Mouse (Mus musculus): ENCODE data around the gene Tmem216. TPM values are rescaled to one million over a fixed set of nuclear protein-coding genes. Genes with fewer than 3 reads are reported as not detected.
A peak's percentile ranks its signal among the peaks of the same experiment; 100 is the strongest.

Tmem216 gene
- polyA plus RNA-seq, 1 experiment from 2014 or later: 39.8 TPM

DNA sequence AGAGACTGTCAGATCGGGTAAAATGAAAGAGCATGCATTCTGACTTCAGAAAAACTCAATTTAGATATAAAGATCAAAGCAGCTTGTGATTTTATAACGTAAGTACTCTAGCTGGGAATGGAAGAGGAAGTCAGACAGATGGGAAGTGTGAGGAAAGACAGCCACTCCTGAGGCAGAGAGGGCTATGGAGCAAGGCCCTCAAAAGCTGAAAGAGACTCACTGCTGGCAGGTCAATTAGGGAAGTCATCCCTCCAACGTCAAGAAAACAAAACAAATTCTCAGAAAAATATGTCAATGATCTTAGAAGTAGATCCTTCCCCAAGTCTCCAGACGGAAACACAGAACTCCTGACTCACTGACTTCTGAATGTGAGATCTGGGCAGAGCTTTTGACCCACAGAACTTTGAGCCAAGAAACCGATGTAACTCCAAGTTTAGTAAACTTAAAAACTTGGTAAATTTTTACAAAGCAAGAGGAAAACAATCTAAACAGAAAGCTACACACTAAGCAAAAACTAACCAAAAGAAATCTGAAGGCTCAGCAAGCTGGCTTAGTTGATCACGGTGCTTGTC is 45.2 kb downstream of the Tmem216 start:
- no peak for ATAC-seq (ENCODE audit: low read depth)
- H3K4me1 ChIP-seq (replicated peaks; ENCODE audit: control insufficient read depth, insufficient read depth, low read length): no peaks in the 10 kb centered on the region
- H3K27ac ChIP-seq (ENCODE audit: low read length): no peak overlapping the region

DNA sequence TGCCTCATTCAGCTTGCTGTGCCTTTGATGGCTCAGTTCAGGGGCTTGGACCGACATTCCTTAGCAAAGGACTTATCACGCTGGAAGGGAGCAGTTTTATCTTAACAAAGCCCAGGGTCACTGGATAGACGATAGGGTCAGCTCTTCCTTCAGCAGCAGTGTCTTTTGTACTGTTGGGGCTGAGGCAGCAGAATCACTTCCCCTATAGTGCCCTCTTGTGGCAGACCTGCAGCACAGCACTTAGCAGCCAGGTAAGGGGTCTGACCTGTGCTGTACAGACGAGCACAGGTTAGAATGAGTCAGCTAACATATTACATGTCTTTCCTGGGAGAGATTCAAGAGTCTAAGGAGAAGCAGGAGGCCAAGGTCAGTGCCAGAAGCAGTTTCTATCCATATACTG is 53.5 kb downstream of the Tmem216 start:
- peak; percentile 47; the same call in 1 of the 2 replicates for ATAC-seq (ENCODE audit: low read depth)
- peaks cover 10% of the 10 kb centered on the region for H3K36me3 ChIP-seq (ENCODE audit: control insufficient read depth, insufficient read depth, low read length)
- H3K4me3 ChIP-seq (ENCODE audit: low read length): no peak overlapping the region
- H3K9me3 ChIP-seq (ENCODE audit: control insufficient read depth, low read length): no peaks in the 10 kb centered on the region
- WGBS: 8% methylated on average over 4 of the region's 4 CpGs
- H3K27me3 ChIP-seq (ENCODE audit: control insufficient read depth, insufficient read depth, low read depth, low read length): no peaks in the 10 kb centered on the region
- H3K9ac ChIP-seq (ENCODE audit: low read length): no peak overlapping the region
- H3K4me2 ChIP-seq (ENCODE audit: low read depth, low read length): no peak overlapping the region
- no peaks in the 10 kb centered on the region for H3K4me1 ChIP-seq (replicated peaks; ENCODE audit: control insufficient read depth, insufficient read depth, low read length)
- H3K27ac ChIP-seq (ENCODE audit: low read length): no peak overlapping the region

More for the DNA sequence above, 45.2 kb downstream of the Tmem216 start:
- Histone ChIP-seq H3K27me3 (ENCODE audit: control insufficient read depth, insufficient read depth, low read depth, low read length) (no peaks in the 10 kb centered on the region), H3K9ac (ENCODE audit: low read length) (no peak overlapping the region), H3K9me3 (ENCODE audit: control insufficient read depth, low read length) (no peaks in the 10 kb centered on the region), H3K36me3 (ENCODE audit: control insufficient read depth, insufficient read depth, low read length) (peaks cover 7% of the 10 kb centered on the region; the same call in 1 of the 2 replicates), H3K4me3 (ENCODE audit: low read length) (no peak overlapping the region), H3K4me2 (ENCODE audit: low read depth, low read length) (no peak overlapping the region)
- 66% methylated on average over 6 of the region's 6 CpGs for WGBS

DNA sequence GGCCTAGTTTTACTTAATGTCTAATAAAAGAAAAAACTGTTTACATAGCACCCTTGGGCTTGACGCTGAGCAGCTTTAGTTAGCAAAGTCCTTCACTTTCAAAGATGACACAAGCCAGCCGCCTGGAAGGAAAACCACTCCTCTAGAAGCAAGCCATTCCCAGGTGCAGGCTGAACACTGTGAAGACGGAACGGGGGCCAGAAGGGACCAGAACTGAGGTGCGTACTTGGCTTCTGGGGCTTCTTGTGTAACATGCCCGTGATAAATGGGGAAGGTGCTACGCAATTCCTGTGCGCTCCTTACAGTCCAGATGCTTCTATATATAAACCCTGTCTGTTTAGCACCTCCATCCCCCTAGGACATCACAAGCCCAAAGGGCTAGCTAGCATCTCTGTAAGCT is 55.5 kb downstream of the Tmem216 start:
- Histone ChIP-seq H3K4me1 (replicated peaks; ENCODE audit: control insufficient read depth, insufficient read depth, low read length) (no peaks in the 10 kb centered on the region), H3K9me3 (ENCODE audit: control insufficient read depth, low read length) (no peaks in the 10 kb centered on the region), H3K27me3 (ENCODE audit: control insufficient read depth, insufficient read depth, low read depth, low read length) (no peaks in the 10 kb centered on the region), H3K36me3 (ENCODE audit: control insufficient read depth, insufficient read depth, low read length) (peaks cover 10% of the 10 kb centered on the region), H3K27ac (ENCODE audit: low read length) (no peak overlapping the region), H3K9ac (ENCODE audit: low read length) (no peak overlapping the region), H3K4me3 (ENCODE audit: low read length) (no peak overlapping the region), H3K4me2 (ENCODE audit: low read depth, low read length) (no peak overlapping the region)
- WGBS: 81% methylated on average over 8 of the region's 8 CpGs
- no peak for ATAC-seq (ENCODE audit: low read depth)

DNA sequence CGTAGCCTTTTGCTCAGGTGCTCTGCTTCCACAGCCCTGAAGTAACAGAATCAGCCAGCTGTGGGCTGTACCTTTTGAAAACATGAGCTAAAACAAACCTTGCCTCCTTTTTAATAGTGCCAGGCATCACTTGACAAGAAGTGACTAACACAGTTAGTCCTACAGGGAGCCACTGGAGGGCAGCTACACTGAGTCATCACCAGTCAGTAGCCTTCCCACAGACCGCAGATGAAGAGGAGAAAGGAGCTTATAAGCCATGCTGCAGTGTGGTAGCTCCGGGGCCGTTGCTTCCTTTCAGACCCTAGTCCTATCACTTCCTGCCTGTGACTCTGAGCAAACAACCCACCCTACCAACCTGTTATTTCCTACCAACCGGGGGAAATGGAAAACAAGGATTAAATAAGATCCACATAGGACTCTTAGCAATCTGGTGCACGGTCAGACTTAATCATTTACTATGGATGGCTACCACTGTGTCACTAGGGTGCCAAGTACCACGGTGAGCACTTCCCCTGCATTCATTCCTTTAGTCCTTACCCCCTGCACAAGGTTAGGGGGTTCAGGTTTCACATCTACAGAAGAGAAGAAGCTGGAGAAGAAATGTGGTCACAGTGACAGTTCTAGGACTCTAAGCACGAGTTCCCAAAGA is 58.4 kb downstream of the Tmem216 start:
- no peaks in the 10 kb centered on the region for H3K9me3 ChIP-seq (ENCODE audit: control insufficient read depth, low read length)
- no peak overlapping the region for H3K27ac ChIP-seq (ENCODE audit: low read length)
- no peaks in the 10 kb centered on the region for H3K27me3 ChIP-seq (ENCODE audit: control insufficient read depth, insufficient read depth, low read depth, low read length)
- ATAC-seq (ENCODE audit: low read depth): no peak
- H3K9ac ChIP-seq (ENCODE audit: low read length): no peak overlapping the region
- 41% methylated on average over 8 of the region's 8 CpGs for WGBS
- H3K36me3 ChIP-seq (ENCODE audit: control insufficient read depth, insufficient read depth, low read length): peaks cover 7% of the 10 kb centered on the region
- H3K4me3 ChIP-seq (ENCODE audit: low read length): no peak overlapping the region
- no peak overlapping the region for H3K4me2 ChIP-seq (ENCODE audit: low read depth, low read length)
- no peaks in the 10 kb centered on the region for H3K4me1 ChIP-seq (replicated peaks; ENCODE audit: control insufficient read depth, insufficient read depth, low read length)

DNA sequence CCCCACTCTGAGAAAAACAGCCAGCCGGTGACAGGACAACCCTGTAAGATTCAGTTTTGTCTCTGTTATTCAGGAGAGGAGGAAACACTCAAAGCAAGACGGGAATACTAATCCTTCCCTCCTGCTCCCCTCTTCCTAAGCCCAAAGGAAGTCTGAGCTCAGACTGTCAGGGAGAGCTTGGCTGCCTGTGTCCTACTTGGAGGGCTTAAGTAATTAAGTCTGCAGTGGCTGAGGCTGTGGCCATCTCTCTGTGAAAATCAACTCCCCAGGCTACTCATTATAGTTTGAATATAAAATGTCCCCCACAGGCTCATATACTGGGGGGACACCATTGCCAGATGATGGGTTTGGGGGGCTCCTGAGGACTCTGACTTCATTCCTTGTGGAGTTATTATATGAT is 59.1 kb downstream of the Tmem216 start:
- 67% methylated on average over 2 of the region's 2 CpGs for WGBS
- Histone ChIP-seq H3K27me3 (ENCODE audit: control insufficient read depth, insufficient read depth, low read depth, low read length) (no peaks in the 10 kb centered on the region), H3K27ac (ENCODE audit: low read length) (no peak overlapping the region), H3K4me1 (replicated peaks; ENCODE audit: control insufficient read depth, insufficient read depth, low read length) (no peaks in the 10 kb centered on the region), H3K36me3 (ENCODE audit: control insufficient read depth, insufficient read depth, low read length) (peaks cover 6% of the 10 kb centered on the region), H3K4me3 (ENCODE audit: low read length) (no peak overlapping the region), H3K9me3 (ENCODE audit: control insufficient read depth, low read length) (no peaks in the 10 kb centered on the region), H3K4me2 (ENCODE audit: low read depth, low read length) (no peak overlapping the region), H3K9ac (ENCODE audit: low read length) (no peak overlapping the region)
- no peak for ATAC-seq (ENCODE audit: low read depth)

DNA sequence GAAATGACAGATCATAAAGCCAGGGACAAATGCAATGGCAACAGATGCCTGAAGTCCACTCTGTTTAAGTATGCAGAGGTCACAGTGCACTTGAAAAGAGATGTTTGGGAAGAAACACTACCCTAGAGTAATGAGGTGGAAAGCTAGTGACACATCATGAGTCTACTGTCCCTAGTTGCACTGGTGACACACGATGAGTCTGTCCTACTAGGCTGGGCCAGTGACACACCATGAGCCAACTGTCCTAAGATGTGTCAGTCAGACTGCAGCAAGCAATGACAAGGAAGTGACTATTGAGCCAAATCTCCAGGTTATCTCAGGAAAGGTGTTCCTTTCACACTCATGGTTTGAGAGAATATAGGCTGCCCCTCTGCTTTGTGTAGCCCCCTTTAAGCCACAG is 60.4 kb downstream of the Tmem216 start:
- 68% methylated on average over 1 of the region's 1 CpGs for WGBS
- Histone ChIP-seq H3K4me3 (ENCODE audit: low read length) (no peak overlapping the region), H3K4me1 (replicated peaks; ENCODE audit: control insufficient read depth, insufficient read depth, low read length) (no peaks in the 10 kb centered on the region), H3K27ac (ENCODE audit: low read length) (no peak overlapping the region), H3K27me3 (ENCODE audit: control insufficient read depth, insufficient read depth, low read depth, low read length) (no peaks in the 10 kb centered on the region), H3K9ac (ENCODE audit: low read length) (no peak overlapping the region), H3K4me2 (ENCODE audit: low read depth, low read length) (no peak overlapping the region), H3K36me3 (ENCODE audit: control insufficient read depth, insufficient read depth, low read length) (no peaks in the 10 kb centered on the region), H3K9me3 (ENCODE audit: control insufficient read depth, low read length) (no peaks in the 10 kb centered on the region)
- no peak for ATAC-seq (ENCODE audit: low read depth)

DNA sequence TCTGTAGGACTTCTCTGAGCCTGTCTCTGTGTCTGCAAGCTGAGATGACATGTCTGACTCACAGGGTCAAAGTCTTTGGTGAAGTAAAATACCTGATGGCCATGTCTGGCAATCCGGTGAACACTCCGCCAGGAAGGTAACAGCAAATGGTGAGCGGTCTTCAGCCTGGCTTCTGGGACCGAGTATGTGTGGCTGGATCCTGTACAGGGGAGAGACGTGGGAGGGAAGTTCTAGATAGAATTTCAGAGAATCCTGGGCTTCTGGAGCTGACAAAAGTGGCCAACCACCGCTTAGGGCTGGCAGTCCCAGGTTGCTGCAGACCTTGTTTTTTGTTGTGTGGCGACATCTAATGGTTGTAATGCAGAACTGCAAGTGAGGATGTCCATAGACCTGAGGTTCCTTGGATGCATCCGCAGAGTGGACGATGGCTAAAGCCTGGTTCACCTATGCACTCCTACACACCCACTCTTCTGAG is 69.7 kb downstream of the Tmem216 start:
- WGBS: 19% methylated on average over 9 of the region's 9 CpGs
- H3K27me3 ChIP-seq (ENCODE audit: control insufficient read depth, insufficient read depth, low read depth, low read length): no peaks in the 10 kb centered on the region
- peak; percentile 84 for ATAC-seq (ENCODE audit: low read depth)

More for the DNA sequence above, 69.7 kb downstream of the Tmem216 start:
- H3K4me2 ChIP-seq (ENCODE audit: low read depth, low read length): no peak overlapping the region
- H3K27ac ChIP-seq (ENCODE audit: low read length): no peak overlapping the region
- H3K9me3 ChIP-seq (ENCODE audit: control insufficient read depth, low read length): no peaks in the 10 kb centered on the region
- H3K36me3 ChIP-seq (ENCODE audit: control insufficient read depth, insufficient read depth, low read length): no peaks in the 10 kb centered on the region
- no peak overlapping the region for H3K9ac ChIP-seq (ENCODE audit: low read length)
- no peaks in the 10 kb centered on the region for H3K4me1 ChIP-seq (replicated peaks; ENCODE audit: control insufficient read depth, insufficient read depth, low read length)
- H3K4me3 ChIP-seq (ENCODE audit: low read length): no peak overlapping the region

Other genes with a start within 250 kb of the Tmem216 start
- 0.75 and 0.82 TPM in 2 replicates for gene Syt7, start 167.1 kb downstream of the Tmem216 start, polyA plus RNA-seq (2015; fragmentation: Nextera tagmentation; extraction: Ambion mirVana)
- 0.52 and 0.73 TPM in 2 replicates for gene Lrrc10b, start 98.8 kb downstream of the Tmem216 start, polyA plus RNA-seq (2015; fragmentation: Nextera tagmentation; extraction: Ambion mirVana)
- 2.1 and 3.7 TPM in 2 replicates for gene Ppp1r32, start 73.3 kb downstream of the Tmem216 start, polyA plus RNA-seq (2015; fragmentation: Nextera tagmentation; extraction: Ambion mirVana)
- 41.7 and 47.6 TPM in 2 replicates for gene Cpsf7, start 31.0 kb downstream of the Tmem216 start, polyA plus RNA-seq (2015; fragmentation: Nextera tagmentation; extraction: Ambion mirVana)
- gene Sdhaf2, start 30.1 kb downstream of the Tmem216 start, polyA plus RNA-seq (2015; fragmentation: Nextera tagmentation; extraction: Ambion mirVana): 53.4 and 55.3 TPM in 2 replicates
- gene Cyb561a3, start 20.9 kb upstream of the Tmem216 start, polyA plus RNA-seq (2015; fragmentation: Nextera tagmentation; extraction: Ambion mirVana): 23.6 and 25.2 TPM in 2 replicates
- gene Tmem138, start 21.1 kb upstream of the Tmem216 start, polyA plus RNA-seq (2015; fragmentation: Nextera tagmentation; extraction: Ambion mirVana): 46.5 and 47.1 TPM in 2 replicates
- gene Ddb1, start 49.1 kb upstream of the Tmem216 start, polyA plus RNA-seq (2015; fragmentation: Nextera tagmentation; extraction: Ambion mirVana): 348 and 364 TPM in 2 replicates
- 16.7 and 16.9 TPM in 2 replicates for gene Tkfc, start 49.4 kb upstream of the Tmem216 start, polyA plus RNA-seq (2015; fragmentation: Nextera tagmentation; extraction: Ambion mirVana)
- gene Vwce, start 78.0 kb upstream of the Tmem216 start, polyA plus RNA-seq (2015; fragmentation: Nextera tagmentation; extraction: Ambion mirVana): 0.82 and 0.88 TPM in 2 replicates
- gene Pga5, start 121.8 kb upstream of the Tmem216 start, polyA plus RNA-seq (2015; fragmentation: Nextera tagmentation; extraction: Ambion mirVana): not detected in 2 replicates
- gene Vps37c, start 132.5 kb upstream of the Tmem216 start, polyA plus RNA-seq (2015; fragmentation: Nextera tagmentation; extraction: Ambion mirVana): 29.9 and 36.2 TPM in 2 replicates
- gene Cd5, start 182.8 kb upstream of the Tmem216 start, polyA plus RNA-seq (2015; fragmentation: Nextera tagmentation; extraction: Ambion mirVana): 0.87 and 1.1 TPM in 2 replicates